Mouse (Mus musculus) cerebellum, adult 18-20 months (tissue): Measurements from ENCODE around the gene Efhd2.

Source experiments
- DNase-seq, 2 experiments: peaks; one replicate each; pipeline ENCODE4 v3.0.0; 2021

Efhd2 gene

GRCm38 (mm10) chr4:141857422-141857930 lies 17.2 kb downstream of the Efhd2 start:
- DNase-seq = peak; percentile 73 to 87

GRCm38 (mm10) chr4:141853437-141853836 lies 21.3 kb downstream of the Efhd2 start:
- DNase-seq = peak; percentile 61 to 74

- DNase-seq = no peak
Observed at GRCm38 (mm10) chr4:141845999-141846398, 28.7 kb downstream of the Efhd2 start, which contains the start of gene Ctrc. TSS of gene Ctrc (minus strand) at chr4:141846359.

- no peak for DNase-seq
Observed at GRCm38 (mm10) chr4:141834536-141835095, 40.1 kb downstream of the Efhd2 start.

GRCm38 (mm10) chr4:141833911-141834310 lies 40.8 kb downstream of the Efhd2 start:
- no peak for DNase-seq

- no peak for DNase-seq
Observed at GRCm38 (mm10) chr4:141831361-141831760, 43.4 kb downstream of the Efhd2 start.

- DNase-seq = no peak
Observed at GRCm38 (mm10) chr4:141830381-141830780, 44.3 kb downstream of the Efhd2 start.

GRCm38 (mm10) chr4:141828177-141828576 lies 46.5 kb downstream of the Efhd2 start:
- DNase-seq = peak in 1 of 2 experiments; percentile 9

- no peak for DNase-seq
Observed at GRCm38 (mm10) chr4:141827401-141827800, 47.3 kb downstream of the Efhd2 start.

- no peak for DNase-seq
Observed at GRCm38 (mm10) chr4:141826060-141826459, 48.7 kb downstream of the Efhd2 start, which contains the start of gene Cela2a. TSS of gene Cela2a (minus strand) at chr4:141826160.

GRCm38 (mm10) chr4:141822979-141823378 lies 51.7 kb downstream of the Efhd2 start:
- DNase-seq = no peak

- DNase-seq = no peak
Observed at GRCm38 (mm10) chr4:141822089-141822488, 52.6 kb downstream of the Efhd2 start.

- DNase-seq = no peak
Observed at GRCm38 (mm10) chr4:141821178-141821577, 53.5 kb downstream of the Efhd2 start.

GRCm38 (mm10) chr4:141819316-141819715 lies 55.4 kb downstream of the Efhd2 start:
- DNase-seq = no peak

- DNase-seq = no peak
Observed at GRCm38 (mm10) chr4:141818861-141819260, 55.9 kb downstream of the Efhd2 start.

- no peak for DNase-seq
Observed at GRCm38 (mm10) chr4:141817706-141818105, 57.0 kb downstream of the Efhd2 start.

GRCm38 (mm10) chr4:141816776-141817655 lies 57.7 kb downstream of the Efhd2 start:
- DNase-seq = no peak

- DNase-seq = no peak
Observed at GRCm38 (mm10) chr4:141816267-141816666, 58.5 kb downstream of the Efhd2 start.

- DNase-seq = no peak
Observed at GRCm38 (mm10) chr4:141811375-141811774, 63.3 kb downstream of the Efhd2 start.

- DNase-seq = no peak
Observed at GRCm38 (mm10) chr4:141810975-141811374, 63.7 kb downstream of the Efhd2 start.

- DNase-seq = peak in 1 of 2 experiments; percentile 17
Observed at GRCm38 (mm10) chr4:141809850-141810464, 64.8 kb downstream of the Efhd2 start.
